Mouse (Mus musculus) liver, adult 10 weeks (tissue): ENCODE data around the gene Fyb. TPM values are rescaled to one million over a fixed set of nuclear protein-coding genes. Genes with fewer than 3 reads are reported as not detected.

ENCODE experiments used
- polyA plus RNA-seq: library from polyadenylated mRNA; stranded (reverse); fragments of 350-450 nt; fragmentation: Illumina TruSeq; extraction: RNeasy Lipid Tissue Mini Kit (QIAGEN cat#74804); gene quantifications from one replicate; pipeline ENCODE4 v1.2.3, GENCODE M21; 2014; ENCODE audit warnings: low read depth, low replicate concordance

Gene Fyb
- polyA plus RNA-seq, result 9.1 TPM

DNA sequence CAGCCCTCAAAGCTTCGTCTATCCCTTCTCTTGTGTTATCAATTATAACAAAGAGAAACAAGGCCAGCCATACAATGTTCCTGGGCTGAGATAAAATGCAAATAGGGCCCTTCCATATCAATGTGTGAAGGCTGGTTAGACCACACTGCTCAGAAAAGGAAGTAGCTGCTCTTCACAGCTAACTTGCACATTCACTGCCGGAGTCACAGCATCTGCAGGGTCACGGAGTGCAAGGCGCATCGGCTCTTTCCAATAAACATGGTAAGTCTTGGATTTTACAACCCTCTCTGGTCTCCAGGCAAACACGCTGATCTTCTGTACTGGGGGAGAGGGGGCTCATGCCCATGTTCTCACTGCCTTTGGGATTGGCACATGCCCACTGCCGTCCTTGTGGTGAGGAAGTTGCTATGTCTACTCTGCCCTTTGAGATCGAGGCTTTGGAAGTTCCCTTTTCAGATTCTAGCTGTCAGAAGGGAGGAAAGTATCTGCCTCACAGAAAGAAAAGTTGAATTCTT lies at the start of gene Fyb:
Gene Fyb, plus strand, starts transcription at position 201 of the 515 bp plus-strand sequence.

DNA sequence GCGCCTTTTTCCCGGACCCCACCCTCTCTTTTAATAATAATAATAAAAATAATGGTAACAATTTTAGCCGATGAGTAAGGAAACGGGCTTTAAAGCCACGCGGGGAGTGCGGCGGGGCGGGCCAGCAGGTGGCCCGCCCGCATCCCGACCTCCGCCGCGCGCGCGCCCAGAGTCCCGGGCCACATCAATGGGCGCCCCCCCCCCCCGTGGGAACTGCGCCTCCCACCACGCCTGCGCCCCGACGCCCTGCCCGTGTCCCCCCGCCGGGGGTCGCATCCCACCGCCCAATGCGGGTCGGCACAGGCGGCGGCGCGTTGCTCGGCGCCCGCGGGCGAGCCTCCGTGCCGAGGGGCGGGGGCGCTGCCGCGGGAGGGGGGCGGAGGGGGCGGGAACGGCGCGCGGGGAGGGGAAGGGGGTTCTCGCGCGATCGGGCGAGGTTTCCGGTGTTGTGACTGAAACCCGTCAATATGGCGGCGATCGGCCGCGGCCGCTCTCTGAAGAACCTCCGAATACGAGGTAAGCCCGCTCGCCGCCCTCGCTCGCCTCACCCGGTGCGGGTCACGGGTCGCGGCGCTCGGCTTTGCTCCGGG lies 185.4 kb downstream of the Fyb start, which contains the start of gene Rictor:
Gene Rictor, plus strand, starts transcription at position 444 of the 590 bp plus-strand sequence.

Other genes starting within 250 kb of the Fyb start
- gene Dab2, start 223.1 kb upstream of the Fyb start, polyA plus RNA-seq, result 24.5 TPM
- gene C9, start 77.5 kb upstream of the Fyb start, polyA plus RNA-seq, result 622 TPM
- 7.9 TPM for gene Rictor, start 185.5 kb downstream of the Fyb start, polyA plus RNA-seq